Mouse (Mus musculus): Measurements from ENCODE around the gene Atxn1l.
A peak's percentile ranks its signal among the peaks of the same experiment; 100 is the strongest.

Gene Atxn1l

GRCm38 (mm10) chr8:109725106-109725505, 12.4 kb downstream of the Atxn1l start:
- no peak for DNase-seq

GRCm38 (mm10) chr8:109714961-109715360, 22.6 kb downstream of the Atxn1l start:
- no peak for DNase-seq

- DNase-seq, result no peak
These were observed 25.0 kb downstream of the Atxn1l start for GRCm38 (mm10) chr8:109712521-109712920.

DNA sequence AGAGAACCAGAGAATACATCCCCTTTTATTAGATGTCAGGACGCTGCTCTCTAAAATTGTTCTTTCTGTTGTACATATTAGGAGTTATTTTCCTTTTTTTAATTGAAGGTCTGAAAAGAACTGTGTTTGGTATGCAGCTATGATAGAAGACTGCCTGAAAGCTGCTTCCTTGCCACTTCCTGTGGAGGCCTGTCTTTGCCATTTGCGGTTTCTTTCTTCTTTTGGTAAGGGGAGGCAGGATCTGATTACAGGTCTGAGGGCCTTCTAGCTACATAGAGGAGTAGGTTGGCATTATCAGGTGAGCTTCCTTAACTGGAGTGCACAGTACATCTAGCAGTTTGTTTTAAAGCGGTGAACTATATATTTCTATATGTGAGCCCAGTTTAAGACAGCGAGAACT, 29.6 kb downstream of the Atxn1l start:
- no peak for DNase-seq

GRCm38 (mm10) chr8:109706874-109707237, 30.7 kb downstream of the Atxn1l start:
- peak; percentile 81 for DNase-seq

GRCm38 (mm10) chr8:109706076-109706873, 31.3 kb downstream of the Atxn1l start:
- DNase-seq, result peak; percentile 28 to 51

GRCm38 (mm10) chr8:109705320-109706075, 32.0 kb downstream of the Atxn1l start, which contains the start of gene Zfp821:
Zfp821 (plus strand) TSS chr8:109705546.
- DNase-seq, result peak; percentile 96 to 99

DNA sequence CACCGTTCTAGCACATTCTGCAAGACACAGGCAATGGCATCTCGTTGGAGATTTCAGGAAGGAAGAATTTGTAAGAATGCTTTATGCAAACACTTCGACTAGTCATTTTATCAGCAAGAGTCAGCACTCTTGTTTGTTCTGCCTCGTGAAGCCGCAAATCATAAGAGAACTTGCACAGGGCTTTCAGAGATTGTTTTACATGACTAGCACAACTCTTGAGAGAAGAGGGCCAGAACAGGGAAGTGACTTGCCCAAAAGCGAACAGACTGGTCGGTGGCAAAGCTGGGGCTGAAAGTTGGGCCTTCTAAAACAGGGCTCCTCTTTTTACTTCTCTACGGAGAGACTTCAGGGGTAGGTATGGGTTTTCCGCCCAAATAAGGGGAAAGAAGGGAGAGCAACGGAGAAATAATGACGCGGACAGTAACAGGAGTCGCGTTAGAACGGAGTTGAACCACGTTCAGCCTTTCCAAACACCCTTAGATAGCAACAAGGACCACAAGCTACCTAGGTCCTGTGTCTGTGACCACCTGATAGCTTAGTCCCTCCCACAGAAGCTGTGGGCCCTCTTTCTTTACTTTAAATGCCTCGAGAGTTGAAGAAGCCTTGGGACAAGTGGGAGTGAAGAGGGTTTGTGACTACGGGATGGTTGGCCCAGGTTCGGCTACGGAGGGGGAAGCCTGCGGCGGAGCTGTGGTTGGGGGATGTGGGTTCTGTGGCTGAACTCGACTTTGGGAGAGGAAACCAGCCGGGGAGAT, 32.8 kb downstream of the Atxn1l start:
- peak in 1 of 2 experiments; percentile 20 for DNase-seq

DNA sequence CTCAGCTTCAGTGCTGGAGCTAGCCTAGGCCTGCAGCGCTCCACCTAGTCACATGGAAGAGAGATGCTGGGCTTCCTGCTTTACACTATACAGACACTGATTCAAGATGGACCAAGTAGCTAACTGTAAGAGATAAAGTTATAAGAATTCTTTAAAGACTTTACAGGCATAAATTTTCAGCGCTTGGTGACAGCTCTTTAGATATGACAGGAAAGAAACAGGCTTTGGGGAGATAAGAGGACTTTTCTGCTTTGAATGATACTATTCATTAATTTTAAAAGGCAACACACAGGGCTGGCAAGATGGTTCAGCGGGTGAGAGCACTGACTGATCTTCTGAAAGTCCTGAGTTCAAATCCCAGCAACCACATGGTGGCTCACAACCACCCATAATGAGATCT, 39.1 kb downstream of the Atxn1l start:
- DNase-seq, result no peak

- no peak for DNase-seq
These were observed 39.8 kb downstream of the Atxn1l start for GRCm38 (mm10) chr8:109697754-109698153.

DNA sequence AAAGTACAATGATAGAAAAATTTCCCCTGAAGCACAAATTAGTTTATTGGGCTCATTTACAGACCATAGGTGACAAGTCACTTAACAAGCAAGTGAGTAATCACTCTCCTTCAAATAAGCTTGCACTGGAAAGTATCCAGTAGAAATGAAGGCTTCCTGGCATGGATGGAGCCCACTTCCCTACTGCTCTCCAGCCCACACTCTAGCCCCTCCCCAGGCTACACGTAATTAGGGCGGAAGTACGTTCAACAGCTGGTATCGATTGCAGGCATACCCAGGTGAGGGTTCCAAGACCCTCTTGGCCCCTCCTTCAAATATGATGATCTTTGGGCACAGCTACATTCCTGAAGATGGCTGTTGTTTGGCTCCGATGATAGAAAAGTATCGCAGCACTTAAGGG, 43.4 kb downstream of the Atxn1l start:
- peak in 1 of 2 experiments; percentile 11 for DNase-seq

- DNase-seq, result peak; percentile 98
These were observed 44.2 kb downstream of the Atxn1l start, which contains the start of gene Ist1 for GRCm38 (mm10) chr8:109693146-109693900. Ist1 (minus strand) TSS chr8:109693260.

- DNase-seq, result no peak
These were observed 44.9 kb downstream of the Atxn1l start for GRCm38 (mm10) chr8:109692443-109693145.

DNA sequence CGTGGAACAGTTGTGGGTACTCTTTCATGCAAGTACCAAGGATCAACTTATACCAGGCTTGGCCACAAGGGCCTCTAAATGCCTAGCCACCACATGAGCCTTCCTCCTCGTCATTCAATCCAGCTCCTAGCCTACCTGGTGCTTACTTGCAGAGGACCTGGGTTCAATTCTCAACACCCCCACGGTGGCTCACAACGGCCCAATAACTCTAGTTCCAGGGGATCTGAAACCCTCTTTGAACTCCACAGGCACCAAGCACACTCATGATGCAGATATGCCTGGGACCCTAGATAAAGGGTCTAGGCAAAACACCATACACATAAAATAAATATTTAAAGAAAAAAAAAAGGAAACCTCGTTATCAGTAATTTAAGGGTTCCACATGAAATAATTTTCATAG, 45.8 kb downstream of the Atxn1l start:
- DNase-seq, result peak; percentile 16 to 23

- no peak for DNase-seq
These were observed 50.3 kb downstream of the Atxn1l start for GRCm38 (mm10) chr8:109687248-109687647.

GRCm38 (mm10) chr8:109682120-109682519, 55.4 kb downstream of the Atxn1l start:
- no peak for DNase-seq

DNA sequence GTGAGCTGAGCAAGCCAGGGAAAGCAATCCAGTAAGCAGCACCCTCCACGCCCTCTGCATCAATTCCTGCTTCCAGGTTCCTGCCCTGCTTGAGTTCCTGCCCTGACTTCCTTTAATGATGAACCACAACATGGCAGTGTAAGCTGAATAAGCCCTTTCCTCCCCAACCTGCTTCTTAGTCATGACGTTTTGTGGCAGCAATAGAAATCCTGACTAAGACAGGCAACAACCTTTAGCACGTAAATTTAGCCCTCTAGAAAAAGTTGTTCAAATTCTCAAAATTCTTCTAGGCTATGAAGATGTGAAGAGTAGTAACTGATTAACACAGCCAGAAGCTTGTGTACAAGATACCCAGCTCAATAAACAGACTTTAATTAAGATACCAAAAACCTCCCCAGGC, 56.0 kb downstream of the Atxn1l start:
- no peak for DNase-seq
